Mouse (Mus musculus): ENCODE results near the gene Adck1. TPM values are rescaled to one million over a fixed set of nuclear protein-coding genes. Genes with fewer than 3 reads are reported as not detected.
"Not testable (repeated sequence)": the region's sequence is repeated elsewhere in the genome, so short reads cannot be mapped to it uniquely, and the experiment has no call there.

Adck1 gene
- total and polyA plus RNA-seq, 3 experiments = 26.8 to 33.3 (median 29.4) TPM

DNA sequence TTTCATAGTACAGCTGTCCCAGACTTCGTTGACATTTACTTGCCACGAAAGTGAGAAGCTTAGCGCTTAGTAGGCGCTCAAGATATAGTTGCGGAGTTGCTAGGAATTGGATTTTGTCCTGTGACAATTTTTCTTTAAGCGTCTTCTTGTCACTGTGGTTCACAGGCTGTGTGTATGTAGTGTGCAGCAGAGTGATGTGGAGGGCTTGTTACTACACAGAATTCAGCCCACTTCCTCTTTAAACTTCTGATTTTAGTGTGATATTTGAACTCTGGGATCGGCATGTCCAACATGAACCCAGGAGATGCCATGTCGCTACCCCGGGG, 729 bp downstream of the Adck1 start:
- Histone ChIP-seq H3K4me3 (replicated peaks in 1 of 3; ENCODE audit: low read depth in 2 of 3, low read length in 2 of 3, poor library complexity in 1 of 3) (peak overlapping the region; percentile 69 to 95 (median 89)), H3K9ac (ENCODE audit: insufficient read depth, low read depth) (peak overlapping the region; percentile 56), H3K27ac (ENCODE audit: insufficient read depth, low read depth) (no peak overlapping the region), H3K4me2 (ENCODE audit: insufficient read depth, low read depth, poor library complexity, severe bottlenecking) (peak overlapping the region; percentile 90), H3K9me3 (replicated peaks; ENCODE audit: low read length) (no peaks in the 10 kb centered on the region), H3K79me2 (replicated peaks; ENCODE audit: control insufficient read depth, extremely low read depth, insufficient read depth, poor library complexity, severe bottlenecking) (no peaks in the 10 kb centered on the region; the same call in 1 of the 2 replicates), H3K27me3 (replicated peaks) (no peaks in the 10 kb centered on the region), H3K4me1 (ENCODE audit: control insufficient read depth in 1 of 2, insufficient read depth in 2 of 2) (peaks cover 2 to 26% of the 10 kb centered on the region in 2 experiments; a peak in 3 of 4 replicates), H3K36me3 (replicated peaks in 1 of 2; ENCODE audit: control insufficient read depth in 1 of 2, insufficient read depth in 1 of 2, low read length in 1 of 2) (peaks cover 0 to 10% of the 10 kb centered on the region in 2 experiments)
- peak; percentile 60; the same call in 1 of the 2 replicates for TF ChIP-seq EP300 (IDR thresholded peaks at IDR 0.05; ENCODE audit: low read length)
- peak; percentile 57; the same call in 1 of the 2 replicates for TF ChIP-seq IRF4 (IDR thresholded peaks at IDR 0.05; ENCODE audit: low read depth, low read length)
- peak; percentile 51; the same call in 1 of the 2 replicates for TF ChIP-seq ZKSCAN1 (IDR thresholded peaks at IDR 0.05; ENCODE audit: borderline replicate concordance, low read depth, low read length)
- no peak for TF ChIP-seq MAFK (IDR thresholded peaks at IDR 0.05; ENCODE audit: insufficient replicate concordance, low read length)
- dilution Hi-C loops (cut with MboI; ENCODE audit: extremely low pct_ligation_motif_present, extremely low pct_unique_long_range_greater_than_20kb, low sequenced_read_pairs) (no loop called here), in situ Hi-C loops (cut with MboI; ENCODE audit: low pct_ligation_motif_present, low pct_unique_long_range_greater_than_20kb, low sequenced_read_pairs) (no loop called here)
- DNase-seq (ENCODE audit: extremely low read depth) = peak; percentile 29

DNA sequence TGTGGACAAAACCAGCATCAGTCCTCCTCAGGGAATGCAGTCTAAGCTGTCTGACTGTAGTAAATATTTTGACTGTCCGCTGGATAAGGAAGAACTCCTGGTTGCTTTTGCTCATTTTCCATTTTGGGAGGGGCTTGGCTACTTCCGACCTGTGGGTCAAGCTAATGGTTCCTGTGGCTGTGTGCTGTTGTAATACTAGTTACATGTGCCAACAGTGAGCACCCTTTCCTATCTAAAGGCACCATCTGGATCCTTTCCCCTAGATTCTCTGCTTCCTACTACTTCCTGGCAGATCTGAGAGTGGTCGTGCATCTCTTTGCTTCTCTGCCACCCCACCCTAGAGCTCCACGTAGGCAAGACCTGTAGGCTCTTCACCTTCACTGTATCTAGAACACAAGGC, 7.3 kb downstream of the Adck1 start:
- dilution Hi-C loops (cut with MboI; ENCODE audit: extremely low pct_ligation_motif_present, extremely low pct_unique_long_range_greater_than_20kb, low sequenced_read_pairs) (no loop called here), in situ Hi-C loops (cut with MboI; ENCODE audit: low pct_ligation_motif_present, low pct_unique_long_range_greater_than_20kb, low sequenced_read_pairs) (no loop called here)
- no peak overlapping the region for H3K27ac ChIP-seq (ENCODE audit: insufficient read depth, low read depth)
- H3K4me2 ChIP-seq (ENCODE audit: insufficient read depth, low read depth, poor library complexity, severe bottlenecking) = no peak overlapping the region
- no peaks in the 10 kb centered on the region for H3K27me3 ChIP-seq (replicated peaks)
- H3K9me3 ChIP-seq (replicated peaks; ENCODE audit: low read length) = no peaks in the 10 kb centered on the region
- TF ChIP-seq ZMIZ1 (IDR thresholded peaks at IDR 0.05; ENCODE audit: low read depth, low read length) (no peak), CHD2 (IDR thresholded peaks at IDR 0.05; ENCODE audit: low read length) (no peak), ZNF384 (IDR thresholded peaks at IDR 0.05; ENCODE audit: low read depth, low read length) (no peak), EP300 (IDR thresholded peaks at IDR 0.05; ENCODE audit: low read length) (no peak), NELFE (IDR thresholded peaks at IDR 0.05; ENCODE audit: low read depth, low read length) (no peak), MAX (IDR thresholded peaks at IDR 0.05; ENCODE audit: low read length) (no peak), E2F4 (IDR thresholded peaks at IDR 0.05; ENCODE audit: insufficient replicate concordance, low read depth, low read length) (no peak), ELF1 (IDR thresholded peaks at IDR 0.05; ENCODE audit: low read depth, low read length) (no peak)
- no peak for DNase-seq (ENCODE audit: extremely low read depth)
- peaks cover 5 to 23% of the 10 kb centered on the region in 2 experiments; a peak in 2 of 4 replicates for H3K4me1 ChIP-seq (ENCODE audit: control insufficient read depth in 1 of 2, insufficient read depth in 2 of 2)
- H3K9ac ChIP-seq (ENCODE audit: insufficient read depth, low read depth) = no peak overlapping the region
- no peaks in the 10 kb centered on the region; the same call in 1 of the 2 replicates for H3K79me2 ChIP-seq (replicated peaks; ENCODE audit: control insufficient read depth, extremely low read depth, insufficient read depth, poor library complexity, severe bottlenecking)
- peaks cover 7 to 50% of the 10 kb centered on the region in 2 experiments for H3K36me3 ChIP-seq (replicated peaks in 1 of 2; ENCODE audit: control insufficient read depth in 1 of 2, insufficient read depth in 1 of 2, low read length in 1 of 2)
- H3K4me3 ChIP-seq (replicated peaks in 1 of 3; ENCODE audit: low read depth in 2 of 3, low read length in 2 of 3, poor library complexity in 1 of 3) = no peak overlapping the region

DNA sequence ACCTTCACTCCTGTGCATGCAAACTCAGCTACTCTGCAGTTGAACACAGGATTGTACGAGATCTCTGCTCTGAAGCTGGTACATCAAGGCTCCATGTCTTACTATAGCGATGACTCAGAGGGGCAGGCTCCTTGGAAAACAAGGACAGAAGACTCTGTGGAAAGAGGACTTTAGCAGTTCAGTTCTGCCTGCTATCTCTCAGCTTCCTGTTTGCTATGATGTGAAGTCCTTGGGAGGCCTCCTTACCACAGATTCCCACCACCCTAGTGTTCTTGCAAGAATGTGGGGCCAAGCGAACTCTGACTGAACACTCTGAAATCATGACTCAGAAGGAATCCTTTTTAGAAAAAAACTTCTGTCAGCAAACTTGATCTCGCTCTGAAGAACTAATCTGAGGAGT, 8.3 kb downstream of the Adck1 start:
- dilution Hi-C loops (cut with MboI; ENCODE audit: extremely low pct_ligation_motif_present, extremely low pct_unique_long_range_greater_than_20kb, low sequenced_read_pairs) = no loop called here

DNA sequence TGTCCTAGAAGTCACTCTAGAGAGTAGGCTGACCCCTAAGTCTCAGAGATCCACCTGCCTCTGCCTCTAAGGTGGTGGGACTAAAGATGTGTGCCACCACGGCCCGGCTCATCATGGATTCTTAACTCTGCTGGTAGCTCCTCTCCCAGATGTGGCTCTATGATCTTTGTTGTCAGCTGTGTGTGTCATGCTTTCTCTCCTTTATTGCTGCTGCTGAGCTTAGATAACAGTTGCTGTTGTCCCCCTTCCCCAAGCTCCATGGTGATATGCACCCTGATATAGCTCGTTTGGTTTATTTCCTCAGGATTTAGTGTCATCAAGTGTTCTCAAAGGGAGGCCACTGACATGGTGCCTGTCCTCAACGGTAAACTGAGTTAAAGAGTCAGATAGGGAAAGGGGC, 9.3 kb downstream of the Adck1 start:
- H3K79me2 ChIP-seq (replicated peaks; ENCODE audit: control insufficient read depth, extremely low read depth, insufficient read depth, poor library complexity, severe bottlenecking); H3K4me3 ChIP-seq (replicated peaks in 1 of 3; ENCODE audit: low read depth in 2 of 3, low read length in 2 of 3, poor library complexity in 1 of 3); H3K4me2 ChIP-seq (ENCODE audit: insufficient read depth, low read depth, poor library complexity, severe bottlenecking); dilution Hi-C loops (cut with MboI; ENCODE audit: extremely low pct_ligation_motif_present, extremely low pct_unique_long_range_greater_than_20kb, low sequenced_read_pairs); H3K27me3 ChIP-seq (replicated peaks); H3K9ac ChIP-seq (ENCODE audit: insufficient read depth, low read depth); H3K9me3 ChIP-seq (replicated peaks; ENCODE audit: low read length); H3K27ac ChIP-seq (ENCODE audit: insufficient read depth, low read depth); DNase-seq (ENCODE audit: extremely low read depth); in situ Hi-C loops (cut with MboI; ENCODE audit: low pct_ligation_motif_present, low pct_unique_long_range_greater_than_20kb, low sequenced_read_pairs): not testable (repeated sequence)
- H3K4me1 ChIP-seq (ENCODE audit: control insufficient read depth in 1 of 2, insufficient read depth in 2 of 2) = peaks cover 5 to 23% of the 10 kb centered on the region in 2 experiments; a peak in 2 of 4 replicates
- peaks cover 7 to 52% of the 10 kb centered on the region in 2 experiments for H3K36me3 ChIP-seq (replicated peaks in 1 of 2; ENCODE audit: control insufficient read depth in 1 of 2, insufficient read depth in 1 of 2, low read length in 1 of 2)

More for the DNA sequence above, 8.3 kb downstream of the Adck1 start:
- no peak overlapping the region for H3K27ac ChIP-seq (ENCODE audit: insufficient read depth, low read depth)
- no peaks in the 10 kb centered on the region for H3K27me3 ChIP-seq (replicated peaks)
- in situ Hi-C loops (cut with MboI; ENCODE audit: low pct_ligation_motif_present, low pct_unique_long_range_greater_than_20kb, low sequenced_read_pairs) = no loop called here
- TF ChIP-seq ZC3H11A (IDR thresholded peaks at IDR 0.05; ENCODE audit: low read depth, low read length) (no peak), IRF4 (IDR thresholded peaks at IDR 0.05; ENCODE audit: low read depth, low read length) (no peak), ZMIZ1 (IDR thresholded peaks at IDR 0.05; ENCODE audit: low read depth, low read length) (no peak), POLR2AphosphoS2 (IDR thresholded peaks at IDR 0.05; ENCODE audit: low read depth, low read length) (no peak), EP300 (IDR thresholded peaks at IDR 0.05; ENCODE audit: low read length) (no peak), MXI1 (IDR thresholded peaks at IDR 0.05; ENCODE audit: low read depth, low read length) (no peak), TBP (conservative IDR thresholded peaks at IDR 0.05; ENCODE audit: low read depth, low read length) (no peak), SIN3A (IDR thresholded peaks at IDR 0.05; ENCODE audit: low read length) (no peak), UBTF (IDR thresholded peaks at IDR 0.05; ENCODE audit: low read depth, low read length) (no peak), NRF1 (IDR thresholded peaks at IDR 0.05; ENCODE audit: low read depth, low read length) (no peak)
- H3K4me3 ChIP-seq (replicated peaks in 1 of 3; ENCODE audit: low read depth in 2 of 3, low read length in 2 of 3, poor library complexity in 1 of 3) = no peak overlapping the region
- H3K4me1 ChIP-seq (ENCODE audit: control insufficient read depth in 1 of 2, insufficient read depth in 2 of 2) = peaks cover 5 to 23% of the 10 kb centered on the region in 2 experiments; a peak in 2 of 4 replicates
- H3K79me2 ChIP-seq (replicated peaks; ENCODE audit: control insufficient read depth, extremely low read depth, insufficient read depth, poor library complexity, severe bottlenecking) = no peaks in the 10 kb centered on the region; the same call in 1 of the 2 replicates
- H3K9ac ChIP-seq (ENCODE audit: insufficient read depth, low read depth) = no peak overlapping the region
- no peak for DNase-seq (ENCODE audit: extremely low read depth)
- no peaks in the 10 kb centered on the region for H3K9me3 ChIP-seq (replicated peaks; ENCODE audit: low read length)
- peaks cover 7 to 50% of the 10 kb centered on the region in 2 experiments for H3K36me3 ChIP-seq (replicated peaks in 1 of 2; ENCODE audit: control insufficient read depth in 1 of 2, insufficient read depth in 1 of 2, low read length in 1 of 2)
- H3K4me2 ChIP-seq (ENCODE audit: insufficient read depth, low read depth, poor library complexity, severe bottlenecking) = no peak overlapping the region

Measured in CH12.LX (cell line).